Mouse (Mus musculus) kidney, adult 2 months (tissue): ENCODE measurements around the gene Slc18a3. TPM values are rescaled to one million over a fixed set of nuclear protein-coding genes. Genes with fewer than 3 reads are reported as not detected.

Experiments used
- DNase-seq: peaks from one replicate; pipeline ENCODE4 v3.0.0; 2021
- H3K27ac ChIP-seq: fragments of 200-500 bp; 2 replicates; pipeline ENCODE4 v1.5.1; 2012; ENCODE audit warnings: low read depth, low read length, control low read depth, inconsistent platforms; ENCODE audit not compliant: insufficient read depth
- H3K27me3 ChIP-seq: fragments of 200-500 bp; replicated peaks from 2 replicates; pipeline ENCODE4 v1.6.1; 2012; ENCODE audit warnings: mild to moderate bottlenecking, moderate library complexity, low read length, inconsistent platforms; ENCODE audit not compliant: control insufficient read depth, insufficient read depth
- H3K36me3 ChIP-seq: fragments of 200-500 bp; 2 replicates; pipeline ENCODE4 v1.6.1; 2012; ENCODE audit warnings: mild to moderate bottlenecking, moderate library complexity, low read length, inconsistent platforms; ENCODE audit not compliant: control insufficient read depth, insufficient read depth
- H3K4me1 ChIP-seq: fragments of 200-500 bp; 2 replicates; pipeline ENCODE4 v1.6.1; 2011; ENCODE audit warnings: low read length; ENCODE audit not compliant: control insufficient read depth, insufficient read depth
- H3K4me3 ChIP-seq: fragments of 200-500 bp; 2 replicates; pipeline ENCODE4 v1.5.1; 2011; ENCODE audit warnings: mild to moderate bottlenecking, low read depth, low read length, control low read depth; ENCODE audit not compliant: insufficient read depth
- CTCF ChIP-seq: fragments of 200-500 bp; conservative IDR thresholded peaks from 2 replicates; pipeline ENCODE4 v1.5.1; 2011; ENCODE audit warnings: low read depth, mild to moderate bottlenecking, control low read depth, low read length, moderate library complexity, mixed read lengths; ENCODE audit not compliant: insufficient read depth, insufficient read length
- POLR2A ChIP-seq: fragments of 200-500 bp; IDR thresholded peaks from one replicate; pipeline ENCODE4 v1.6.1; 2011; ENCODE audit warnings: low read depth, low read length, control low read depth
- WGBS: fragments of 180-500 bp; shearing (Covaris S2); methylation state at CpG from one replicate; pipeline ENCODE4 v1.1.7; 2018; 5-methylcytosine and 5-hydroxymethylcytosine counted together
- polyA plus RNA-seq: library from polyadenylated mRNA; depleted of rRNA; stranded (reverse); fragments of >200 nt; gene quantifications from 2 replicates; pipeline ENCODE4 v1.2.3, GENCODE M21; 2012

Slc18a3 gene
- polyA plus RNA-seq, 1 experiment: not detected

DNA sequence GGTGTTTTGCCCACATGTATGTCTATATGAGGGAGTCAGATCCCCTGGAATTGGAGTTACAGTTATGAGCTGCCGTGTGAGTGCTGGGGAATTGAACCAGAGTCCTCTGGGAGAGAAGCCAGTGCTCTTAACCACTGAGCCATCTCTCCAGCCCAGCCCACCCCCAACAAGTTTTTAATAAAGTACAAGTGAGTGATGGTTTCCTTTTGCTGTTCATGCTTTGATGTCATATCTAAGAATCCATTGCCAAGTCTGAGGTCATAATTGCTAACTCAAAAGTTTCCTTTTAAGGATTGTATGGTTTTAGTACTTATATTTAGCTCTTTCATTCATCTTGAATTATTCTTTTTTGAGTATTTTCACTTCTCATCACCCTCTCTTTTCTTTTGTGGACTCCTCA, 39.2 kb upstream of the Slc18a3 start:
- no peak for DNase-seq
- Histone ChIP-seq H3K4me3 (no peak overlapping the region), H3K36me3 (no peaks in the 10 kb centered on the region), H3K4me1 (no peaks in the 10 kb centered on the region), H3K27ac (no peak overlapping the region), H3K27me3 (no peaks in the 10 kb centered on the region)
- 88% methylated on average over 1 of the region's 1 CpGs for WGBS
- no peak for TF ChIP-seq CTCF

DNA sequence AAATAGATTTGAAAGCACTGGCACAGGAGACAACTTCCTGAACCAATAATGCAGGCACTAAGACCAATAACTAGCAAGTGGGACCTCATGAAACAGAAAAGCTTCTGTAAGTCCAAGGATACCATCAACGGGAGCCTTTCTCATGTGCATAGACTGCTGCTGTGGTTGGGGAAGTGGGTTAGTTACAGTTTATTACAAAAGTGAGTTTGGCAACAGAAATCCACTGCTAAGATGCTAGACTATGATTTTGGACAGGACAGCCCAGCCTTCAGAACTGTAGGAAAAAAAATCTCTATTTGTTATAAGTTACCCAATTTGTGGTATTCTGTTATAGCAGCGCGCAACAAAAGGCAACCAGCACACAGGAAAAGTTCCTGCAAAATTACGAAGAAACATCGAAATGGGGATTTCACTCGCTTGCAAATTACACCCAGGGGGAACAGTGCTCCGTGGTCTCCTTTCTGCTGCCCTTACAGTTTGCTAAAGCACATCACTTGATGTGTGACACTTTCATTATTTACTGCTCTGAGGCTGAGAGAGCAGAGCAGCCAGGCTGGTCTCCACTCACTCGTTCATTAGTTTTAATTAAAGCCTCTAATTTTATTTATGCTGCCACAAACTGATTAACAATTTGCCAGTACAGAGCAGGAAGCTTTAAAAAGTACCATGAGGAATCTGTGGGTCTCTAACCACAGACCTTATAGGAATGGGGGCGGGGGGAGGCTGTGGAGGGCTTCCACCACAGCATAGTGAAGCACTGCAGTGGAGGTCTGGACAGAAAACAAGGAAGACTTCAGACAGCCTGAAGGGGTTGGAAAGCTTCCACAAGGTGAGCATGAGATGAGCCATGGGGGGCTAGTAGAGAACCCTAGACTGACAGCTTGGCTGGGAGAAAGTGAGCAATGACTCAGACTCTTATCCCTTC, 38.4 kb upstream of the Slc18a3 start:
- Histone ChIP-seq H3K4me3 (no peak overlapping the region), H3K36me3 (no peaks in the 10 kb centered on the region), H3K27me3 (no peaks in the 10 kb centered on the region), H3K27ac (no peak overlapping the region), H3K4me1 (no peaks in the 10 kb centered on the region)
- DNase-seq: no peak
- TF ChIP-seq CTCF: no peak
- TF ChIP-seq POLR2A: no peak
- WGBS: 63% methylated on average over 9 of the region's 9 CpGs

DNA sequence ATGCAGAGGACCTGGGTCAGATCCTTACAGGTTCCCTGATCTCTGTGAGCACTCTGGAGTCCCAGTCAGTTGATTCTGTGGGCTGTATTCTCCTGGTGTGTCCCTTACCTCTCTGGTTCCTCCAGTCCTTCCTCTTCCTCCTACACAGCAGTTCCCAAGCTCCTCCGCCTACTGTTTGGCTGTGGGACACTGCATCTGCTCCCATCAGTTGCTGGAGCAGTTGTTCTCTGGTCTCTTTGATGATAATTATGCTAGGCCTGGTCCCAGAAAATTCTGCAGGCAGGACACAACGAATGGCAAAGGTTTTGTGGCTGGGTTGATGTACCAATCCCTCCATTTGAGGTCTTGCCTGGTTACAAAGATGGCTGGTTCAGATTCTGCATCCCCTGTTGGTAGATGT, 36.7 kb upstream of the Slc18a3 start:
- Histone ChIP-seq H3K4me1 (no peaks in the 10 kb centered on the region), H3K4me3 (no peak overlapping the region), H3K27me3 (no peaks in the 10 kb centered on the region), H3K27ac (no peak overlapping the region), H3K36me3 (no peaks in the 10 kb centered on the region)
- TF ChIP-seq POLR2A: no peak
- no peak for TF ChIP-seq CTCF
- WGBS: 70% methylated on average over 2 of the region's 2 CpGs
- DNase-seq: no peak

DNA sequence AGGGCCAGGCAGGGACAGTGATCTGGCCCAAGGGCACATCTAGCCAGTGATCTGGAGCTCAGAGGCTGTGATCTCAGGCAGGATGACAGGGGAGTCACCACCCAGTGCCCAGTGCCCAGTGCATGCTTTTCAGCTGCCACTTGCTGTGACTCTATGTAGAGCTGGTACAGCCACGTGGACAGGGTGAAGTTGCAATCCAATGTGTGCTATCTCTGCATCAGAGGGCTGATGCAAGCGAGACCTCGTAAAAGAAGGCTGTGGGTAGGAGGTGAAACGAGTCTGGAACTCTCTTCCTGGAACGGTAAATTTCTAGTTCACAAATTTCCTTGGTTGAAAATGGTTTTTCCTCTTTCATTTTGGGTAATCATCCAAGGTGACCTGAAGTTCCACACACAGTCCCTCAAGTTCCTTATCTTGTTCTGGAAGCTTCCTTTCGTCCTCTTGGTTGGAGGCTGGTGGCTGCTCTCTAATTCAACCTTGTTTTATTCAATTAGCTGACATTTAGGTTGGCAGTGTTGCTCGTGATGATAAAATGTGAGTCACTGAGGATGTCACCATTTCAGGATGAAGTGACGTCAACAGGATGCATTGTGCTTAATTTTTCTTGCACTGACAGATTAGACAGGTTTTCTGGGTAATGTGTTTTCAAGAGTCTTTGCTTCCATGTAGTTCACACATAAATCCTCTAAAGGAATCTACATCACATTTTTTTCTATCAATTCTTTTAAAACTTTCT, 31.6 kb upstream of the Slc18a3 start:
- Histone ChIP-seq H3K4me3 (no peak overlapping the region), H3K27ac (no peak overlapping the region), H3K36me3 (no peaks in the 10 kb centered on the region), H3K4me1 (no peaks in the 10 kb centered on the region), H3K27me3 (no peaks in the 10 kb centered on the region)
- TF ChIP-seq CTCF: no peak
- no peak for TF ChIP-seq POLR2A
- WGBS: 51% methylated on average over 8 of the region's 8 CpGs
- no peak for DNase-seq

DNA sequence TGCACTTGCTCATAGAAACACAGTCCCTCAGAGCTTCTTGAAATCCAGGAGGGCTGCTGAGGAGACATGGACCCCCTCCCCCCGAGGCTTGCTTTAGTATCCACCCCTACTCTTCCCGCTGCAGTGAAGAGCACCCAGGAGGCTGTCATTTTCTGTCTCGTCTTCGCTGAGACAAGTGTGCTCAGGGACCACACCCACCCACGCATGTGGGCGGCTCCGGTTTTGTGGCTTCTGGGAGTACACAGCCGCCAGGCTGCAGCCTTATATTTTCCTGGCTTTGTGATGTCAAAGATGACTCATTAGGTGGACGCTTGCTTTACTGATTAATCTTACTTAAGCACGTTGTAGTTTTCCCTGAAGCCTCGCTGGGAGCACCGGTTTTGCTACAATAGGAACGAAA, 27.9 kb upstream of the Slc18a3 start:
- WGBS: 4% methylated on average over 13 of the region's 13 CpGs
- H3K4me3 ChIP-seq: no peak overlapping the region
- H3K27me3 ChIP-seq: no peaks in the 10 kb centered on the region
- no peak for DNase-seq
- H3K36me3 ChIP-seq: no peaks in the 10 kb centered on the region
- no peak for TF ChIP-seq CTCF
- TF ChIP-seq POLR2A: no peak
- no peak overlapping the region for H3K27ac ChIP-seq
- H3K4me1 ChIP-seq: no peaks in the 10 kb centered on the region

GRCm38 (mm10) chr14:32482061-32482460, 17.4 kb upstream of the Slc18a3 start:
- no peak overlapping the region for H3K27ac ChIP-seq
- 5% methylated on average over 3 of the region's 3 CpGs for WGBS
- no peaks in the 10 kb centered on the region for H3K4me1 ChIP-seq
- no peak overlapping the region for H3K4me3 ChIP-seq
- H3K27me3 ChIP-seq: no peaks in the 10 kb centered on the region
- peak; percentile 9 for DNase-seq
- no peaks in the 10 kb centered on the region for H3K36me3 ChIP-seq
- TF ChIP-seq CTCF (peak; percentile 92), POLR2A (no peak)

GRCm38 (mm10) chr14:32477581-32477980, 12.9 kb upstream of the Slc18a3 start:
- DNase-seq: no peak
- H3K27ac ChIP-seq: no peak overlapping the region
- TF ChIP-seq POLR2A: no peak
- no peak for TF ChIP-seq CTCF
- 67% methylated on average over 1 of the region's 1 CpGs for WGBS
- no peaks in the 10 kb centered on the region for H3K36me3 ChIP-seq
- H3K27me3 ChIP-seq: no peaks in the 10 kb centered on the region
- H3K4me1 ChIP-seq: no peaks in the 10 kb centered on the region
- H3K4me3 ChIP-seq: no peak overlapping the region
